Mouse (Mus musculus) midbrain, embryonic 10.5 days (tissue): ENCODE data around the gene Runx1. TPM values are rescaled to one million over a fixed set of nuclear protein-coding genes. Genes with fewer than 3 reads are reported as not detected.

Source experiments
- DNase-seq: peaks from one replicate; pipeline ENCODE4 v3.0.0-alpha.2; 2017; ENCODE audit warnings: low spot score
- H3K27ac ChIP-seq: fragments of 300-500 bp; sonication (generic); replicated peaks from 2 replicates; pipeline ENCODE4 v1.5.1; 2016; ENCODE audit warnings: mild to moderate bottlenecking
- H3K27me3 ChIP-seq: fragments of 300-500 bp; sonication (generic); 2 replicates; pipeline ENCODE4 v1.6.1; 2016; ENCODE audit warnings: low read depth, mild to moderate bottlenecking; ENCODE audit not compliant: poor library complexity, severe bottlenecking
- H3K36me3 ChIP-seq: fragments of 300-500 bp; sonication (generic); 2 replicates; pipeline ENCODE4 v1.6.1; 2016; ENCODE audit warnings: mild to moderate bottlenecking, moderate library complexity
- H3K4me1 ChIP-seq: fragments of 300-500 bp; sonication (generic); 2 replicates; pipeline ENCODE4 v1.6.1; 2016
- H3K4me3 ChIP-seq: fragments of 300-500 bp; sonication (generic); 2 replicates; pipeline ENCODE4 v1.5.1; 2016; ENCODE audit warnings: mild to moderate bottlenecking, moderate library complexity
- H3K9me3 ChIP-seq: fragments of 300-500 bp; sonication (generic); replicated peaks from 2 replicates; pipeline ENCODE4 v1.6.1; 2016; ENCODE audit warnings: mild to moderate bottlenecking
- WGBS: fragments of 180-500 bp; shearing (Covaris S2); methylation state at CpG from one replicate; pipeline ENCODE4 v1.1.7; 2016; 5-methylcytosine and 5-hydroxymethylcytosine counted together
- polyA plus RNA-seq: library from polyadenylated mRNA; unstranded; fragments of >200 nt; fragmentation: Nextera tagmentation; extraction: Ambion mirVana; gene quantifications from 2 replicates; pipeline ENCODE4 v1.2.1, GENCODE M21; 2016

Runx1 gene
- polyA plus RNA-seq, 1 experiment from 2014 or later, result 1.0 TPM

- DNase-seq, result no peak
- WGBS, result 86% methylated on average over 6 of the region's 6 CpGs
- H3K27ac ChIP-seq, result no peak overlapping the region
Measured at GRCm38 (mm10) chr16:92786276-92786882, 39.6 kb downstream of the Runx1 start.

GRCm38 (mm10) chr16:92783651-92784131 is 42.3 kb downstream of the Runx1 start:
- H3K4me1 ChIP-seq, result peaks cover 21% of the 10 kb centered on the region
- 46% methylated on average over 7 of the region's 7 CpGs for WGBS
- no peak for DNase-seq

More at GRCm38 (mm10) chr16:92786276-92786882, 39.6 kb downstream of the Runx1 start:
- Histone ChIP-seq H3K9me3 (no peaks in the 10 kb centered on the region), H3K4me3 (no peak overlapping the region), H3K4me1 (peaks cover 19% of the 10 kb centered on the region), H3K27me3 (peaks cover 7% of the 10 kb centered on the region; the same call in 1 of the 2 replicates), H3K36me3 (no peaks in the 10 kb centered on the region)

GRCm38 (mm10) chr16:92782408-92782807 is 43.5 kb downstream of the Runx1 start:
- 79% methylated on average over 6 of the region's 6 CpGs for WGBS
- Histone ChIP-seq H3K27me3 (peaks cover 11% of the 10 kb centered on the region), H3K4me3 (no peak overlapping the region), H3K27ac (no peak overlapping the region), H3K36me3 (no peaks in the 10 kb centered on the region), H3K4me1 (peaks cover 32% of the 10 kb centered on the region), H3K9me3 (no peaks in the 10 kb centered on the region)
- no peak for DNase-seq

More at GRCm38 (mm10) chr16:92783651-92784131, 42.3 kb downstream of the Runx1 start:
- Histone ChIP-seq H3K4me3 (no peak overlapping the region), H3K27me3 (peaks cover 11% of the 10 kb centered on the region), H3K27ac (peak overlapping the region; percentile 17; the same call in 1 of the 2 replicates), H3K9me3 (no peaks in the 10 kb centered on the region), H3K36me3 (no peaks in the 10 kb centered on the region)

GRCm38 (mm10) chr16:92779896-92780435 is 46.0 kb downstream of the Runx1 start:
- whole genome bisulfite sequencing, result 88% methylated on average over 9 of the region's 9 CpGs
- H3K9me3 ChIP-seq, result no peaks in the 10 kb centered on the region
- DNase-seq, result no peak
- no peak overlapping the region for H3K27ac ChIP-seq
- H3K36me3 ChIP-seq, result no peaks in the 10 kb centered on the region
- H3K4me3 ChIP-seq, result no peak overlapping the region
- peaks cover 28% of the 10 kb centered on the region for H3K4me1 ChIP-seq
- H3K27me3 ChIP-seq, result peaks cover 8% of the 10 kb centered on the region; the same call in 1 of the 2 replicates

GRCm38 (mm10) chr16:92779175-92779574 is 46.8 kb downstream of the Runx1 start:
- DNase-seq, result no peak
- WGBS, result 90% methylated on average over 2 of the region's 2 CpGs
- H3K4me3 ChIP-seq, result no peak overlapping the region
- no peaks in the 10 kb centered on the region for H3K36me3 ChIP-seq
- H3K27ac ChIP-seq, result no peak overlapping the region
- no peaks in the 10 kb centered on the region for H3K9me3 ChIP-seq
- peaks cover 23% of the 10 kb centered on the region for H3K4me1 ChIP-seq
- H3K27me3 ChIP-seq, result peaks cover 8% of the 10 kb centered on the region; the same call in 1 of the 2 replicates

GRCm38 (mm10) chr16:92778096-92778780 is 47.7 kb downstream of the Runx1 start:
- peaks cover 14% of the 10 kb centered on the region for H3K4me1 ChIP-seq

GRCm38 (mm10) chr16:92767862-92768261 is 58.1 kb downstream of the Runx1 start:
- Histone ChIP-seq H3K4me1 (no peaks in the 10 kb centered on the region), H3K4me3 (no peak overlapping the region), H3K27ac (no peak overlapping the region), H3K36me3 (no peaks in the 10 kb centered on the region), H3K27me3 (no peaks in the 10 kb centered on the region), H3K9me3 (no peaks in the 10 kb centered on the region)
- DNase-seq, result no peak
- 91% methylated on average over 4 of the region's 4 CpGs for WGBS

More at GRCm38 (mm10) chr16:92778096-92778780, 47.7 kb downstream of the Runx1 start:
- Histone ChIP-seq H3K27ac (no peak overlapping the region), H3K27me3 (peaks cover 8% of the 10 kb centered on the region; the same call in 1 of the 2 replicates), H3K36me3 (no peaks in the 10 kb centered on the region), H3K9me3 (no peaks in the 10 kb centered on the region), H3K4me3 (no peak overlapping the region)
- WGBS, result 45% methylated on average over 9 of the region's 9 CpGs
- DNase-seq, result no peak

- H3K27ac ChIP-seq, result no peak overlapping the region
- no peaks in the 10 kb centered on the region for H3K27me3 ChIP-seq
- WGBS, result 93% methylated on average over 7 of the region's 7 CpGs
Measured at GRCm38 (mm10) chr16:92767423-92767822, 58.5 kb downstream of the Runx1 start.

GRCm38 (mm10) chr16:92764741-92765396 is 61.1 kb downstream of the Runx1 start:
- Histone ChIP-seq H3K27ac (no peak overlapping the region), H3K27me3 (no peaks in the 10 kb centered on the region), H3K4me3 (no peak overlapping the region), H3K36me3 (no peaks in the 10 kb centered on the region), H3K4me1 (no peaks in the 10 kb centered on the region), H3K9me3 (no peaks in the 10 kb centered on the region)
- 89% methylated on average over 13 of the region's 13 CpGs for WGBS
- no peak for DNase-seq

More at GRCm38 (mm10) chr16:92767423-92767822, 58.5 kb downstream of the Runx1 start:
- H3K9me3 ChIP-seq, result no peaks in the 10 kb centered on the region
- DNase-seq, result no peak
- no peak overlapping the region for H3K4me3 ChIP-seq
- H3K4me1 ChIP-seq, result no peaks in the 10 kb centered on the region
- H3K36me3 ChIP-seq, result no peaks in the 10 kb centered on the region

GRCm38 (mm10) chr16:92763666-92764065 is 62.3 kb downstream of the Runx1 start:
- WGBS, result 88% methylated on average over 3 of the region's 3 CpGs
- DNase-seq, result no peak

GRCm38 (mm10) chr16:92761968-92762521 is 63.9 kb downstream of the Runx1 start:
- no peaks in the 10 kb centered on the region for H3K27me3 ChIP-seq
- no peaks in the 10 kb centered on the region for H3K36me3 ChIP-seq
- DNase-seq, result no peak
- H3K4me3 ChIP-seq, result no peak overlapping the region
- no peaks in the 10 kb centered on the region for H3K4me1 ChIP-seq
- H3K9me3 ChIP-seq, result no peaks in the 10 kb centered on the region
- 83% methylated on average over 15 of the region's 15 CpGs for WGBS
- no peak overlapping the region for H3K27ac ChIP-seq

More at GRCm38 (mm10) chr16:92763666-92764065, 62.3 kb downstream of the Runx1 start:
- Histone ChIP-seq H3K27me3 (no peaks in the 10 kb centered on the region), H3K9me3 (no peaks in the 10 kb centered on the region), H3K27ac (no peak overlapping the region), H3K4me1 (no peaks in the 10 kb centered on the region), H3K4me3 (no peak overlapping the region), H3K36me3 (no peaks in the 10 kb centered on the region)

- H3K27ac ChIP-seq, result no peak overlapping the region
- no peak overlapping the region for H3K4me3 ChIP-seq
- no peak for DNase-seq
- no peaks in the 10 kb centered on the region for H3K36me3 ChIP-seq
- no peaks in the 10 kb centered on the region for H3K9me3 ChIP-seq
- no peaks in the 10 kb centered on the region for H3K27me3 ChIP-seq
- no peaks in the 10 kb centered on the region for H3K4me1 ChIP-seq
- whole genome bisulfite sequencing, result 94% methylated on average over 3 of the region's 3 CpGs
Measured at GRCm38 (mm10) chr16:92760091-92760490, 65.9 kb downstream of the Runx1 start.
